8 mouse cellular contexts compared by ENCODE assay signal in the genomic region with DNA sequence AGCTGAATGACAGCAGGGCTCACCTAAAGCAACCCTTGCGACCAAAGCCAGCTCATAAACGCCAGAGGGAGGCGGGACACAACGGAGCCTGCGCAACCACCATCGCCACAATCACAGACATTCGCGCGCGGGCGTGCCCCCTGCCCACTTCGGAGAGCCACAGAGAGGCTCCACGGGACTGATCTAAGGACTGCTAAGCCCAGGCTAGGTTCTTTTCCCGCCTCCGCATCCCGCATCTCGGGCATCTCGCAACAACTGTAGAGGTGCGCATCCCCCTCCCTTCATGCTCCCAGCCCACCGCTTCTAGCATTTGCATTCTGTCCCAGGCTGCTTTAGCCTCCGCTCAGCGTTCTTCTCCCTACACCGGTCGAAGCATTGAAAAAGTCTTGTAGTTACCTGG. TPM values are rescaled to one million over a fixed set of nuclear protein-coding genes. Genes with fewer than 3 reads are reported as not detected.
DNase-seq lines count a peak whose midpoint lies in the region; ATAC-seq and TF ChIP-seq lines count a peak whose summit lies in the region.

A gene (plus strand): TSS at position 148 of the 400 bp plus-strand sequence.

- peak within 1 kb of the TSS; percentile 33 for H3K9ac ChIP-seq in forebrain, embryonic 15.5 days (replicated peaks)
- H3K9ac ChIP-seq in limb, embryonic 15.5 days, result peak within 1 kb of the TSS; percentile 10; the same call in 1 of the 2 replicates

- peak within 1 kb of the TSS; percentile 48 for H3K4me3 ChIP-seq in layer of hippocampus, adult 2 months
- H3K4me3 ChIP-seq in forebrain, embryonic 15.5 days, result peak within 1 kb of the TSS; percentile 34
- H3K4me3 ChIP-seq in limb, embryonic 15.5 days, result peak within 1 kb of the TSS; percentile 35

- TF ChIP-seq POLR2A in brain, embryonic 14.5 days (IDR thresholded peaks at IDR 0.05; ENCODE audit: borderline replicate concordance, extremely low read depth, insufficient read depth, insufficient read length, poor library complexity, severe bottlenecking), result no peak

- no peaks in the 10 kb centered on the region for H3K9me3 ChIP-seq in forebrain, embryonic 15.5 days
- no peaks in the 10 kb centered on the region for H3K9me3 ChIP-seq in limb, embryonic 15.5 days

- H3K27ac ChIP-seq in layer of hippocampus, adult 2 months, result no peak within 1 kb of the TSS
- H3K27ac ChIP-seq in forebrain, embryonic 15.5 days (replicated peaks), result no peak within 1 kb of the TSS
- H3K27ac ChIP-seq in limb, embryonic 15.5 days, result no peak within 1 kb of the TSS

- H3K4me1 ChIP-seq in forebrain, embryonic 15.5 days, result 0 out of 2 replicates have a peak, but pooled peaks cover 5% of the 10 kb centered on the region
- H3K4me1 ChIP-seq in limb, embryonic 15.5 days, result peaks cover 5% of the 10 kb centered on the region

- peak in 1 of 2 experiments; percentile 2 for DNase-seq in layer of hippocampus, adult 2 months (ENCODE audit: low spot score in 2 of 2)
- no peak for DNase-seq in layer of hippocampus, adult 9-10 months (ENCODE audit: low spot score)
- peak; percentile 21 for DNase-seq in brain, embryonic 14.5 days (ENCODE audit: low read depth)
- peak; percentile 18 for DNase-seq in right cerebral cortex, postnatal 4 days
- DNase-seq in frontal cortex, postnatal 10 days (ENCODE audit: low spot score in 2 of 2), result no peak

- peak; percentile 35 for ATAC-seq in forebrain, embryonic 15.5 days (replicated peaks)
- no peak for ATAC-seq in limb, embryonic 15.5 days (ENCODE audit: insufficient number of reproducible peaks, low FRiP score, low TSS enrichment, low read depth)
- no peak for ATAC-seq in CD4-positive, CD25-positive, alpha-beta regulatory T cell, adult 4 months

- H3K36me3 ChIP-seq in forebrain, embryonic 15.5 days, result peaks cover 17% of the 10 kb centered on the region
- H3K36me3 ChIP-seq in limb, embryonic 15.5 days, result 0 out of 2 replicates have a peak, but pooled peaks cover 10% of the 10 kb centered on the region

- WGBS in forebrain, embryonic 15.5 days, result 9% methylated on average over 24 of the region's 24 CpGs
- WGBS in limb, embryonic 15.5 days, result 3% methylated on average over 24 of the region's 24 CpGs

- H3K27me3 ChIP-seq in forebrain, embryonic 15.5 days, result no peaks in the 10 kb centered on the region
- H3K27me3 ChIP-seq in limb, embryonic 15.5 days, result no peaks in the 10 kb centered on the region

- no peak for TF ChIP-seq CTCF in layer of hippocampus, adult 2 months (conservative IDR thresholded peaks at IDR 0.05)
- TF ChIP-seq CTCF in brain, embryonic 14.5 days (IDR thresholded peaks at IDR 0.05; ENCODE audit: borderline replicate concordance, extremely low read depth, insufficient read depth, insufficient read length), result no peak

- H3K4me2 ChIP-seq in forebrain, embryonic 15.5 days (replicated peaks), result peak within 1 kb of the TSS; percentile 53
- H3K4me2 ChIP-seq in limb, embryonic 15.5 days, result peak within 1 kb of the TSS; percentile 53

RNA-seq across cellular contexts. Expression of the gene that starts here (rescaled TPM):
- total RNA-seq in layer of hippocampus, adult 2 months (2021), result under 1 TPM in 1 of 2 experiments, not detected in 1; 0.31 TPM
- 0.05 and 0.11 TPM in 2 replicates for polyA plus RNA-seq in brain, embryonic 14.5 days (2012; rRNA removed)
- 0.11 and 0.18 TPM in 2 replicates for polyA plus RNA-seq in forebrain, embryonic 15.5 days (2015; fragmentation: Nextera tagmentation; extraction: Ambion mirVana)
- 0.06 TPM in 1 of 2 replicates, not detected in the other for polyA plus RNA-seq in limb, embryonic 15.5 days (2015; fragmentation: Nextera tagmentation; extraction: Ambion mirVana)
- under 1 TPM in 1 of 2 experiments, not detected in 1; 0.28 TPM for polyA plus RNA-seq in CD4-positive, CD25-positive, alpha-beta regulatory T cell, adult 4 months (2017; shearing (Covaris generic))

Comparison
In these comparisons a context has a peak if more than half of its experiments do, and no peak if none do; other contexts are left out.
1. Peak in DNase-seq in brain, embryonic 14.5 days; RNA of the gene not detected or under 1 TPM.
2. Peak in ATAC-seq, H3K4me3 ChIP-seq, H3K9ac ChIP-seq and H3K4me2 ChIP-seq in forebrain, embryonic 15.5 days; RNA of the gene not detected or under 1 TPM.